In genomic region chr6:42811639-42812038, GRCm38 (mm10) we compare ENCODE assay signal across 21 mouse cellular contexts. TPM values are rescaled to one million over a fixed set of nuclear protein-coding genes. Genes with fewer than 3 reads are reported as not detected.
DNase-seq lines count a peak whose midpoint lies in the region.
"Had no signal": no experiment of that assay in that cellular context is flagged by ENCODE, and none has a peak within 500 bp of the region (broad histone marks: within the 10 kb centered on the region; RNA-seq: fewer than 3 reads in every experiment).

TSS of gene Olfr450 (plus strand) at chr6:42811939.

- H3K27me3 ChIP-seq in hindbrain, embryonic 10.5 days (ENCODE audit: insufficient read depth, poor library complexity, severe bottlenecking): no peaks in the 10 kb centered on the region
- H3K27me3 ChIP-seq: CH12.LX had no signal

- no peaks in the 10 kb centered on the region for H3K36me3 ChIP-seq in hindbrain, embryonic 10.5 days
- H3K36me3 ChIP-seq: G1E had no signal

- H3K9me3 ChIP-seq in hindbrain, embryonic 10.5 days: no peaks in the 10 kb centered on the region
- H3K9me3 ChIP-seq: G1E had no signal

- H3K4me3 ChIP-seq in hindbrain, embryonic 10.5 days: no peak within 1 kb of the TSS

- no peak within 1 kb of the TSS for H3K27ac ChIP-seq in hindbrain, embryonic 10.5 days

- no peaks in the 10 kb centered on the region for H3K4me1 ChIP-seq in hindbrain, embryonic 10.5 days (replicated peaks)

- DNase-seq in CD4-positive helper T cell, adult 2 months (ENCODE audit: low read depth, low spot score): peak; percentile 8
- no peak for DNase-seq in hindbrain, embryonic 10.5 days (ENCODE audit: low spot score)
- DNase-seq: adrenal gland, adult 2 months; adrenal gland, adult 8-10 months; adrenal gland, postnatal 10 days; adrenal gland, postnatal 14 days; adrenal gland, postnatal 25 days; adrenal gland, postnatal 36 days; B cell, adult 2 months; cerebellum, adult 11 months; cerebellum, adult 11-12 months; cerebellum, adult 18-20 months; cerebellum, adult 2 months; cerebellum, adult 8-10 months had no signal

- WGBS in hindbrain, embryonic 10.5 days: 80% methylated on average over 1 of the region's 1 CpGs

RNA-seq across cellular contexts. Expression of gene Olfr450, which starts in this region (rescaled TPM):
- not detected in 2 replicates for polyA plus RNA-seq in hindbrain, embryonic 10.5 days (2016; fragmentation: Nextera tagmentation; extraction: Ambion mirVana)
- polyA plus RNA-seq: activated CD4-positive, CD25-positive, alpha-beta regulatory T cell, adult 4 months; adrenal gland, adult 2 months; brain, embryonic 14.5 days; C2C12; CD4-positive, CD25-positive, alpha-beta regulatory T cell, adult 4 months; cerebellum, adult 2 months; G1E; Patski had no signal
